Mouse (Mus musculus): ENCODE measurements around the gene Il23a. TPM values are rescaled to one million over a fixed set of nuclear protein-coding genes. Genes with fewer than 3 reads are reported as not detected.
"Not testable (repeated sequence)": the region's sequence is repeated elsewhere in the genome, so short reads cannot be mapped to it uniquely, and the experiment has no call there.

Il23a gene
- polyA plus RNA-seq, 1 experiment from 2014 or later: 4.8 TPM

DNA sequence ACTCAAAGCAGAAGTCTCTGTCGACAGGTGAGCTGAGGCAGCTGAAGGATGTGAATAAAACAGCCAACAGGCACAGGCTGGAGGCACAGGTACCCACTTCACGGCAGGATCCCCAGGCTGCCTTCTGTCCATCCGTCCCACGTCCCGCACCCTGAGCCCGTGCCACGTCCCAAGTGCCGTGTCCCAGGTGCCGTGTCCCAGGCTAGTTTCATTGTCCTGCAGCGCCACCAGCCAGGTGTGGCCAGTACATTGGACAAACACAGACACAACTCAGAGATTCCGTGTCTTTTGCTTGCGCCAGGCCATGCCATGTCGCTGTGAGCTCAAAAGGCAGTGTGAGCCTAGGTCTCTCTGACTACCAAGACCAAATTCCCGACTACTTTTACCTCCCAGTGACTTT, 16.9 kb downstream of the Il23a start:
- Histone ChIP-seq H3K27ac (no peak overlapping the region), H3K9me3 (replicated peaks) (no peaks in the 10 kb centered on the region), H3K27me3 (no peaks in the 10 kb centered on the region), H3K4me2 (no peak overlapping the region), H3K36me3 (peaks cover 58% of the 10 kb centered on the region), H3K9ac (no peak overlapping the region), H3K4me3 (no peak overlapping the region), H3K4me1 (replicated peaks) (no peaks in the 10 kb centered on the region)
- WGBS: 86% methylated on average over 14 of the region's 14 CpGs
- ATAC-seq (replicated peaks; ENCODE audit: insufficient number of reproducible peaks, insufficient read depth, low FRiP score, low read depth): no peak

DNA sequence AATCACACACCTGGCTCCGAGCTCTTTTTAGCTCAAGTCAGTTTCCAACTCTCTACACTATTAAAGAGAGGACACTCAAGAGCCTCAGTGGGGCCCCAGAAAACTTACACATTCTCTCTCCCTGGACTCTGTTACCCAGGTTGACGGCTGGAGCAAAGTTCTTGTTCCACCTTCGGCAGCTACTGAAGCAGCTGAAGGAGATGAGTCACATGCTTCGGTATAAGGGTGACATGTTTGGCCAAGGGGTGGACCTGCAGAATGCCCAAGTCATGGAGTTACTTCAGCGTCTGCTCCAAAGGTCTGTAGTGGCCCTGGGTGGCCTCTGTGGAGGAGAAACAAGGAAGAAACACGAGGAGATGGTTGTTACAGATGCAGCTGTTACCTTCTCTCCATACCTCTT, 17.6 kb downstream of the Il23a start:
- H3K4me3 ChIP-seq: no peak overlapping the region
- H3K9me3 ChIP-seq (replicated peaks): no peaks in the 10 kb centered on the region
- ATAC-seq (replicated peaks; ENCODE audit: insufficient number of reproducible peaks, insufficient read depth, low FRiP score, low read depth): no peak
- no peak overlapping the region for H3K27ac ChIP-seq
- 83% methylated on average over 6 of the region's 6 CpGs for WGBS
- H3K36me3 ChIP-seq: peaks cover 59% of the 10 kb centered on the region
- no peaks in the 10 kb centered on the region for H3K4me1 ChIP-seq (replicated peaks)
- H3K27me3 ChIP-seq: no peaks in the 10 kb centered on the region
- H3K4me2 ChIP-seq: no peak overlapping the region
- H3K9ac ChIP-seq: no peak overlapping the region

DNA sequence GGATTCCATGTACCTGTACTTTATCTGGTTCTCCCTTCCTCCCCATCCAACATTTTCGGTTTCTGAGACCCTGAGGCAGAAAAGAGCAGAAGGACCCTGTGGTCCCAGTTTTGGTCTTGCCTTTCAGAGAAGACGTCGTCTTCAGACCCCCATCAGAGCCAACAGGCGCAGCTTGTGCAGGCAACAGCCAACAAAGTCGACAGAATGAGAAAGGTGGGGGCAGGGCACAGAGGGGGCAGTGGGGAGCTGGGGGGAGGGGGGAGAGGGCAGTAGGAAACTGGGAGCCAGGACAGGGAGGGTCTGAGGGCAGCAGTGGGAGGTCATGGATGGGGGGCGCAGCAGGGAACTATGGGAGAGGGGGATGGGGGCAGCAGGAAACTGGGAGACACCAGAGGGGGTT, 20.4 kb downstream of the Il23a start:
- Histone ChIP-seq H3K27ac (no peak overlapping the region), H3K9me3 (replicated peaks) (no peaks in the 10 kb centered on the region), H3K27me3 (no peaks in the 10 kb centered on the region), H3K4me3 (no peak overlapping the region), H3K9ac (no peak overlapping the region), H3K4me1 (replicated peaks) (peaks cover 3% of the 10 kb centered on the region; the same call in 1 of the 2 replicates), H3K4me2 (no peak overlapping the region), H3K36me3 (peaks cover 44% of the 10 kb centered on the region)
- ATAC-seq (replicated peaks; ENCODE audit: insufficient number of reproducible peaks, insufficient read depth, low FRiP score, low read depth): no peak
- 58% methylated on average over 6 of the region's 6 CpGs for WGBS

DNA sequence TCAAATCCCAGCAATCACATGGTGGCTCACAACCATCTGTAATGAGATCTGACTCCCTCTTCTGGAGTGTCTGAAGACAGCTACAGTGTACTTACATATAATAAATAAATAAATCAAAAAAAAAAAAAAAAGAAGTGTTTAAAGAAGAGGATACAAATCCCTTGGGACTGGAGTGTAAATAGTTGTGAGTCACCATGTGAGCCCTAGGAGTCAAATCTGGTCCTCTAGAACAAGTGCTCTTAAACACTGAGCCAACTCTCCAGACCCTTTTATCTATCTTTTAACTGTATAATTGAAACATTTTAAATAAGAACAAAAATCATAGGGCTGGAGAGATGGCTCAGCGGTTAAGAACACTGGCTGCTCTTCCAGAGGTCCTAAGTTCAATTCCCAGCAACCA, 23.2 kb downstream of the Il23a start:
- H3K9ac ChIP-seq; H3K4me3 ChIP-seq; H3K27ac ChIP-seq; H3K27me3 ChIP-seq; H3K4me2 ChIP-seq; ATAC-seq (replicated peaks; ENCODE audit: insufficient number of reproducible peaks, insufficient read depth, low FRiP score, low read depth); H3K4me1 ChIP-seq (replicated peaks); H3K9me3 ChIP-seq (replicated peaks): not testable (repeated sequence)
- H3K36me3 ChIP-seq: peaks cover 19% of the 10 kb centered on the region
- 95% methylated on average over 1 of the region's 1 CpGs for WGBS

DNA sequence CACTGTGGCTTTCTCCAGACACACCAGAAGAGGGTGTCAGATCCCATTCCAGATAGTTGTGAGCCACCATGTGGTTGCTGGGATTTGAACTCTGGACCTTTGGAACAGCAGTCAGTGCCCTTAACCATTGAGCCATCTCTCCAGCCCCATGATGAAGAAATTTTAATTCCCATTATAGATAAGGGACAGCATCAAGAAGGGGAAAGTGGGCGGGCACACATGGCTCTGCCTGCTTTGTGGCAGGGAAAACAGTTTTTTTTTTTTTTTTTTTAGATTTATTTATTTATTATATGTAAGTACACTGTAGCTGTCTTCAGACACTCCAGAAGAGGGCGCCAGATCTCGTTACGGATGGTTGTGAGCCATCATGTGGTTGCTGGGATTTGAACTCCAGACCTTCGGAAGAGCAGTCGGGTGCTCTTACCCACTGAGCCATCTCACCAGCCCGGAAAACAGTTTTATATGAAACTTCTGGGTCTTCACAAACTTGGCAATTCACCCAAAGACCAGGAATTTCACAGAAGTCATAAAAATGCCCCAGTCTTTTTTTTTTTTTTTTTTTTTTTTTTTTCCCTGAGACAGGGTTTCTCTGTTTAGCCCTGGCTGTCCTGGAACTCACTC, 25.6 kb downstream of the Il23a start:
- WGBS: 93% methylated on average over 6 of the region's 7 CpGs
- not testable (repeated sequence) for H3K4me2 ChIP-seq; H3K4me3 ChIP-seq; H3K27ac ChIP-seq; ATAC-seq (replicated peaks; ENCODE audit: insufficient number of reproducible peaks, insufficient read depth, low FRiP score, low read depth); H3K9ac ChIP-seq; H3K36me3 ChIP-seq; H3K4me1 ChIP-seq (replicated peaks); H3K9me3 ChIP-seq (replicated peaks); H3K27me3 ChIP-seq

DNA sequence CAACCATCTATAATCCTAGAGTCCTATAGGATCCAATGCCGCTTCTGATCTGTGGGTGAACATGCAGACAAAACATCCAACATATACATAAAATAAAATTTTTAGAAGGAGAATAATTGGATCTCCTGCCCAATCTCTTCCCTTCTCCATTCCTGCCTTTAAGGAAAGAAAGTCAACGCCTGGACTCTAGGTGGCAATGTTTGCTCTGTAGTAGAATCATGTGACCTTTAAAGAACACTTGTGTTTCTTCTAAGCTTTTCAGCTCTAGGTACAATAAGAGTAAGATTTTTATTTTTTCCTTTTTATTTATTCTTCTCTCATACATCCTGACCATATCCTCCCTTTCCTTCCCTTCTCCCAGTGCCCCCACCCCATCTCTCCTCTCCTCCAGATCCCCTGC, 26.7 kb downstream of the Il23a start:
- Histone ChIP-seq H3K9ac (no peak overlapping the region), H3K9me3 (replicated peaks) (no peaks in the 10 kb centered on the region), H3K4me2 (no peak overlapping the region), H3K27me3 (no peaks in the 10 kb centered on the region), H3K4me3 (no peak overlapping the region), H3K4me1 (replicated peaks) (peaks cover 8% of the 10 kb centered on the region; the same call in 1 of the 2 replicates), H3K36me3 (peaks cover 4% of the 10 kb centered on the region; the same call in 1 of the 2 replicates), H3K27ac (no peak overlapping the region)
- no peak for ATAC-seq (replicated peaks; ENCODE audit: insufficient number of reproducible peaks, insufficient read depth, low FRiP score, low read depth)
- 68% methylated on average over 2 of the region's 2 CpGs for WGBS

DNA sequence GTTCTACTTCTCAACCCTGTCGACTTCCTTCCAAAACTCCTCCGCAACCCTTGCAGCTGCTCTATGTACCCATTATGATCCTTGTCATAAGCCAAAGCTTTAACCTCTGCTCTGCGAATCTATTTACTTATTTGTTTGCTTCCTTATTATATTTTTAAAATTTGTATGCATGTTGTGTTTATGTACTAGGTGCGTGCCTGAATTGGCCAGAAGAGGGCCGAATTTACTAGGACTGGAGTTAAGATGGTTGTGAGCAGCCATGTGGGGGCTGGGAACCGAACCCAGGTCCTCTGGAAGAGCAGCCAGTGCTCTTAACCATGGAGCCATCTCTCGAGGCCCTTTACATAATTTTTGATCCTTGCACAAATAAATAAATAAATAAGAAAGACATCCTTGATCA, 27.7 kb downstream of the Il23a start:
- Histone ChIP-seq H3K4me1 (replicated peaks) (peaks cover 8% of the 10 kb centered on the region; the same call in 1 of the 2 replicates), H3K4me3 (peak overlapping the region; percentile 98), H3K36me3 (no peaks in the 10 kb centered on the region), H3K4me2 (peak overlapping the region; percentile 76), H3K9ac (peak overlapping the region; percentile 85), H3K27ac (peak overlapping the region; percentile 85), H3K9me3 (replicated peaks) (no peaks in the 10 kb centered on the region), H3K27me3 (no peaks in the 10 kb centered on the region)
- ATAC-seq (replicated peaks; ENCODE audit: insufficient number of reproducible peaks, insufficient read depth, low FRiP score, low read depth): no peak
- 39% methylated on average over 7 of the region's 7 CpGs for WGBS

DNA sequence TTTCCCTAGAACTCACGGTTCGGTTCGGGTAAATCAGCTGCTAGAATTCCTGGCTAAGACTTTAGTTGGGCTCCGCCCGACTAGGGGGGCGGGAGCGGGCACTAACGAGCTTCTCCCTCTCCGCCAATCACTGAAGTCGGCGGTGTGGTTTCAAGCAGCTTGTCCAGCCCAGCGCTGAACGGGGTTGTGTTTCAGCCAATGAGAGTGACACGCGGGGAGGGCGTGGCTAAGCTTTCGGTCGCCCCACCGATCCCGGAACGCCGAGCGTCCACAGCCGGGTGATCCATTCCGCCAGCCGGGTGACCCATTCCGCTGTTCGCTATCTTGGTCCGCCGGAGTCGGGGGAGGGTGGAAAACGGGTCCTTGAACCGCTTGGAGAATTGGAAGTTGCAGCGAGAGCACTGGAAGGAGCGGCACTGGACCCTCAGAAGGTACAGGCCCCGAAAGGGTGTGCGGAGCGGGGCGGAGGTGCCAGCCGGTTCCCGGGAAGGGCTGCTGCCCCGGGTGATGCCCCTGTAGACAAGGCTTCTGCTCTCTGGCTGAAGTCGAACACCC, 28.2 kb downstream of the Il23a start, which contains the start of gene Stat2:
Gene Stat2, plus strand, starts transcription at position 273 of the 555 bp plus-strand sequence.
- WGBS: under 1% methylated on average over 43 of the region's 43 CpGs
- no peaks in the 10 kb centered on the region for H3K36me3 ChIP-seq
- H3K4me1 ChIP-seq (replicated peaks): peaks cover 8% of the 10 kb centered on the region; the same call in 1 of the 2 replicates
- peak; percentile 100 for ATAC-seq (replicated peaks; ENCODE audit: insufficient number of reproducible peaks, insufficient read depth, low FRiP score, low read depth)
- H3K9ac ChIP-seq: peak within 1 kb of the TSS; percentile 85
- H3K27ac ChIP-seq: peak within 1 kb of the TSS; percentile 85
- peak within 1 kb of the TSS; percentile 98 for H3K4me3 ChIP-seq
- no peaks in the 10 kb centered on the region for H3K27me3 ChIP-seq
- peak within 1 kb of the TSS; percentile 76 for H3K4me2 ChIP-seq
- no peaks in the 10 kb centered on the region for H3K9me3 ChIP-seq (replicated peaks)

DNA sequence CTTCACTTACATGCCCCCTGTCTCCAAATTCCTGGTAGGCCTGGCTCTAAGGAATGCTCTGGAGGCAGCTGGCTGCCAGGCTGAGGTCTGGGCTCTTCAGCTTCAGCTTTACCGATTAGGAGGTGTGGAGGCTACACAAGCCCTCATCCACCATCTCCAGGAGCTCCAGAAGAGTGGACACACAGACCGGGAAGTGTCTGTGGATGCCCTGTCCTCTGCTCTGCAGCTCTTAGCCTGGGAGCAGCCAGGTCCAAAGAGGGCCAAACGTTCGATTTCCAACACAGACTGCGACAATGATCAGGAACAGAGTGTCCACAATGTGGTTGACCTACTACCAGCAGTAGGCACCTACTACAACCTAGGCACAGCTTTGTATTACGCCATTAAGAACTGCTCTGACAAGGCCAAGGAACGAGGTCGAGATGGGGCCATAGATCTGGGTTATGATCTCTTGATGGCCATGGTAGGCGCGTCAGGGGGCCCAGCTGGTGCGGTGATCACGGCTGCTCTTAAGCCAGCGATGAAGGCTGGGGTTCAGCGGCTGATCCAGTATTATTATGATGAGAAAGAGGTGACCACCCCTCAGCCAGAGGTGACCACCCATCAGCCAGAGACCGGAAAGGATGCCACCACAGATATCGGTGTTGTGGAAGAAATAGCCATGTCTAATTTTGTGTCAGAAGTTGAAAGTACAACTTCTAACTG, 29.2 kb downstream of the Il23a start:
- Histone ChIP-seq H3K36me3 (no peaks in the 10 kb centered on the region), H3K9me3 (replicated peaks) (no peaks in the 10 kb centered on the region), H3K4me3 (peak overlapping the region; percentile 98), H3K9ac (no peak overlapping the region), H3K4me1 (replicated peaks) (peaks cover 8% of the 10 kb centered on the region; the same call in 1 of the 2 replicates), H3K27ac (no peak overlapping the region), H3K4me2 (peak overlapping the region; percentile 76; the same call in 1 of the 2 replicates), H3K27me3 (no peaks in the 10 kb centered on the region)
- ATAC-seq (replicated peaks; ENCODE audit: insufficient number of reproducible peaks, insufficient read depth, low FRiP score, low read depth): no peak
- WGBS: 89% methylated on average over 16 of the region's 16 CpGs

DNA sequence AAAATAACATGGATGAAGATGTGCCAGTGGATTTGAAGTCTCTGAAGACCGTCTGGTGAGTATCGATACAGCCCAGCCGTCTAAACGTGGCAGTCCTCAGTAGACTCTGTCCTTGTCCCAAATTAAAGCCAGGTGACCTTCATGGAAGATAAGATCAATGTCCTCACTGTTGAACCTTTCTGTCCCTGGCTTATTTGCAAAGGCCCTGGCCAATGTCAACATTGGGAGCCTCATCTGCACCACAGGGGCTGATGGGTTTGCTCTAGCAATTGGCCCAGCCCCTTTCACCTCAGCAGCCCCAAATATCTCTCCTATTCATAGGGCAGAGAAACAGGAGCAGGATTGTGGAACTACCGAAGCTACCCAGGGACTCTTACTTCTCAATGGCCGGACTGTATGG, 30.2 kb downstream of the Il23a start, which contains the start of gene Apof:
Gene Apof, plus strand, starts transcription at position 301 of the 400 bp plus-strand sequence.
- no peaks in the 10 kb centered on the region for H3K36me3 ChIP-seq
- no peak within 1 kb of the TSS for H3K4me3 ChIP-seq
- ATAC-seq (replicated peaks; ENCODE audit: insufficient number of reproducible peaks, insufficient read depth, low FRiP score, low read depth): no peak
- H3K4me2 ChIP-seq: no peak within 1 kb of the TSS; the same call in 1 of the 2 replicates
- no peaks in the 10 kb centered on the region for H3K9me3 ChIP-seq (replicated peaks)
- no peak within 1 kb of the TSS for H3K27ac ChIP-seq
- H3K9ac ChIP-seq: no peak within 1 kb of the TSS
- H3K4me1 ChIP-seq (replicated peaks): peaks cover 5% of the 10 kb centered on the region; the same call in 1 of the 2 replicates
- H3K27me3 ChIP-seq: no peaks in the 10 kb centered on the region
- 73% methylated on average over 6 of the region's 6 CpGs for WGBS

DNA sequence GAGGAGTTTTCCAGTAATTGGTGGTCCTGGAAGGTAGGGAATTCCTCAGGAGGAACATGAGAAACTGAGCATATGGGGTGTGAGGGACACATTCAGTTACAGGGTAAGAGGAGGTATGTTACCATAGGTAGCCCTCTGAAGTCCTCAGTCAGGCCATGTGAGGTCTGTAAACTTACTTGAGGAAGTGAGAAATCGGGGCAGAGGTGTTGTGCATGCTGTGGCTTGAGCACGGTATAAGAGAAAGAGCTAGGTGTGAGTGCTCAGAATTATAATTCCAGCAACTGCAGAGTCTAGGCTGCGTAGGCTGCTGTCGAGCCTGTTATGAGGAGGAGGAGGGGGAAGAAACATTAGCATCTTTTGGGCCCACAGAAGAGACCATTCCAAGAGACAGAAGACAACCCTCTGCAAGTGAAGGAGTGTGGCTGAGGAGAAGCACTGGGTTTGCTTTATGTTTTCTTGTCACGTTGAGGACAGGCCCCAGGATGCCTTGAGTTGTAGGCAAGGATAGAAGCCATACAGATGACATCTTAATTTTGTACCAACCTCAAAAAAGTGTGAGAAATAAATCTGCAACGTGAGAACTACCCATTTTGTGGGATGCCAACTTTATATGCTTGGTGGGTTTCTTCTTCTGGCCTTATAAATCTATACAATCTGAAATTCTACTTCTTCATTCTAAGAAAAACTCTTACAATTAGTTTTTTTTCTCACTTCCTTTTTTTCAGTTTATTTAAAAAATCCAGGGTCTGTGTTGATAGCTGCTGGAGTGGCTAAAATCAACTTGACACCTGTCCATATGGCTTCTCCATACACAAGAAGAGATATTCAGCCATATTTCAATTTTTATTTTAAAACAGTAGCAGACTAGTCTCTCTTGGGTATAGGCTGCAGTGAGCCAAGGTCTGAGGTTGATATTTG, 34.9 kb downstream of the Il23a start:
- H3K36me3 ChIP-seq: no peaks in the 10 kb centered on the region

More for the DNA sequence above, 34.9 kb downstream of the Il23a start:
- 73% methylated on average over 6 of the region's 6 CpGs for WGBS
- no peak overlapping the region for H3K4me3 ChIP-seq
- H3K9ac ChIP-seq: no peak overlapping the region
- ATAC-seq (replicated peaks; ENCODE audit: insufficient number of reproducible peaks, insufficient read depth, low FRiP score, low read depth): no peak
- H3K4me1 ChIP-seq (replicated peaks): no peaks in the 10 kb centered on the region
- H3K4me2 ChIP-seq: no peak overlapping the region
- H3K27me3 ChIP-seq: no peaks in the 10 kb centered on the region
- no peak overlapping the region for H3K27ac ChIP-seq
- no peaks in the 10 kb centered on the region for H3K9me3 ChIP-seq (replicated peaks)
